Mouse (Mus musculus): Measurements from ENCODE around the gene Nek9.

GRCm38 (mm10) chr12:85252083-85252482, 87.1 kb downstream of the Nek9 start:
- TF ChIP-seq CTCF (IDR thresholded peaks at IDR 0.05; ENCODE audit: extremely low read depth, insufficient read depth, low read length) (no peak), POLR2A (IDR thresholded peaks at IDR 0.05; ENCODE audit: extremely low read depth, insufficient read depth, low read length) (no peak)
